Mouse (Mus musculus): ENCODE data around the gene Gpr143. TPM values are rescaled to one million over a fixed set of nuclear protein-coding genes. Genes with fewer than 3 reads are reported as not detected.

The Gpr143 gene
- total RNA-seq, 2 experiments from 2014 or later, result not detected

Other genes with a start within 250 kb of the Gpr143 start
- gene Cldn34a, start 218.6 kb upstream of the Gpr143 start, total RNA-seq (2021), result not detected
- gene Shroom2, start 12.5 kb upstream of the Gpr143 start, total RNA-seq (2021), result 10 to 100 TPM in 1 of 2 experiments, 1 to 10 TPM in 1; 5.7 to 10.2 TPM
- 1 to 10 TPM; 2.1 to 2.8 TPM for gene Usp51, start 224.5 kb downstream of the Gpr143 start, total RNA-seq (2021)

All from adrenal gland, postnatal 36 days (tissue).